Mouse (Mus musculus): ENCODE data around the gene Kidins220. TPM values are rescaled to one million over a fixed set of nuclear protein-coding genes. Genes with fewer than 3 reads are reported as not detected.

The Kidins220 gene
- 31.0 and 33.2 TPM in 2 replicates for polyA plus RNA-seq (2015; fragmentation: Nextera tagmentation; extraction: Ambion mirVana)

DNA sequence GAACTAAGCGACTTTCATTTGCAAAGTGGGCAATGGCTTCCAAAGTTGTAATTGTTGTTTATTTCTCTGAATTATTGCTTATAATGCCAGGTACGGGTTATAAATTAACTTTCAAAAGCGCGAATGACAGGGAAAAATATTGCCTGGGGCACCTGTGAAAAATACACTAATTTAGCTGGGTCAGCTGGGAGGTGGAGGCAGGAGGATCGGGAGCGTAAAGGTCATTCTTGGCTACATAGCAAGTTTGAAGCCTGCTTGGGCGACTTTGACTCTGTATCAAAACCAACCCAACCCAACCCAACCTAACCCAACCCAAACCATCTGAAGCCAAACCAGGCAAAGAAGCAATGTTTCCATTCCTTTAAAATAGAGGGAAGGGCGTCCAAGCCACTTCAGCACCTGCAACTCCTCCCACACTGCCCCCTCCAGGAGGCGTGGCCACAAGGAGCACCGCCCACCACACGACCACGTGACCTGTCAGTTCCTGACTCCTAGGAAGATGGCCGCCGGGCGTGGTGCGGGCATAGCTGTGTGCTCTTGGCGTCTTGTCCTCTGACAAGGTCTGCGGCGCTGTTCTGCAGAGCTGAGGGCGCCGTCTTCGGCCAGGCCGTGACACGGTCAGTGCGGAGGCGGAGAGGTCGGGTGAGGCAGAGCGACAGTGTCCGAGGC lies at the start of gene Kidins220:
Gene Kidins220 (plus strand): TSS at position 480 of the 669 bp plus-strand sequence.
- no peaks in the 10 kb centered on the region for H3K27me3 ChIP-seq
- 16% methylated on average over 29 of the region's 29 CpGs for WGBS
- no peaks in the 10 kb centered on the region for H3K9me3 ChIP-seq (replicated peaks)
- peak within 1 kb of the TSS; percentile 71 for H3K4me2 ChIP-seq
- peak within 1 kb of the TSS; percentile 96 for H3K27ac ChIP-seq
- peaks cover 38% of the 10 kb centered on the region for H3K4me1 ChIP-seq (replicated peaks)
- ATAC-seq (replicated peaks; ENCODE audit: insufficient number of reproducible peaks, insufficient read depth, low FRiP score, low read depth): peak; percentile 89
- no peaks in the 10 kb centered on the region for H3K36me3 ChIP-seq
- peak within 1 kb of the TSS; percentile 86 for H3K4me3 ChIP-seq
- peak within 1 kb of the TSS; percentile 79 for H3K9ac ChIP-seq

DNA sequence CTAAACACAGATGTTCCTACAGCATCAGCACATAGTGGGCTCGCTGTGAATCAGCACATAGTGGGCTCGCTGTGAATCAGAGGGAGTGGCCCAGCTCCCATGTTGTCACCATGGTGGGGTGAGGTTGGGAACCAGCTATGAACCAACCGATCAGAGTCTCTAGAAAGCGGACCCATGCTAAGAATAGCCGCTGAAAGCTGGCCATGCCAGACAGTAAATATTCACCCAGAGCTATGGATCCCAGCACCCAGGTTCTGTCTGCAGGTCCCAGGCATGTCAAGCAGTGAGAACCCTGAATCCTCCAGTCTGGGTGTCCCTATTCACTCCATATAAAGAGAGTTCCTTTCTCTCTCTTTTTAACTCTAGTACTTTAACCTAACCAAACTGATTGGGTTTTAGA lies 49.4 kb upstream of the Kidins220 start:
- no peaks in the 10 kb centered on the region for H3K36me3 ChIP-seq
- no peaks in the 10 kb centered on the region for H3K27me3 ChIP-seq
- no peak overlapping the region for H3K9ac ChIP-seq
- WGBS: 66% methylated on average over 5 of the region's 5 CpGs
- H3K4me2 ChIP-seq: no peak overlapping the region
- no peak overlapping the region for H3K4me3 ChIP-seq
- peaks cover 36% of the 10 kb centered on the region for H3K4me1 ChIP-seq (replicated peaks)
- no peak for ATAC-seq (replicated peaks; ENCODE audit: insufficient number of reproducible peaks, insufficient read depth, low FRiP score, low read depth)
- no peak overlapping the region for H3K27ac ChIP-seq
- no peaks in the 10 kb centered on the region for H3K9me3 ChIP-seq (replicated peaks)

DNA sequence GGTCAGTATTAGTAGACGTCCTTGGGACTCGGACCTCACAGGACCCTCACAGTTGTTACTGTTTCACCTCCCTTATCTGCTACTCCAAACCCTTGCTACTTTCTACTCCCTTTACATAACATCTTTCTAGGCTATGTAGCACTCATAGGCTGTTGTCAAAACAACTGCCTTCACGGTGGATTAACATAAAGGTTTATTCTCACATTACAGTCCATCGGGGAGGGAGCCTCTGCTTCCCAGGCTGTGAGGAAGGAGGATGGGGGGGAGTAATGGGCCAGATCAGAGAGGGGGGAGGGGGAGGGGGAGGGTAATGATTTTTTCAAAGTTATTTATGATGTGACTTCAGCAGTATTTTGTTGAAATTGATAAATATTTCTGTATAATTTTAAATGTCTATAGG lies 49.0 kb upstream of the Kidins220 start:
- no peaks in the 10 kb centered on the region for H3K27me3 ChIP-seq
- 47% methylated on average over 4 of the region's 4 CpGs for WGBS
- no peak overlapping the region for H3K9ac ChIP-seq
- no peak overlapping the region for H3K4me2 ChIP-seq
- ATAC-seq (replicated peaks; ENCODE audit: insufficient number of reproducible peaks, insufficient read depth, low FRiP score, low read depth): no peak
- no peak overlapping the region for H3K4me3 ChIP-seq
- H3K27ac ChIP-seq: no peak overlapping the region
- H3K9me3 ChIP-seq (replicated peaks): no peaks in the 10 kb centered on the region
- H3K4me1 ChIP-seq (replicated peaks): peaks cover 39% of the 10 kb centered on the region
- H3K36me3 ChIP-seq: no peaks in the 10 kb centered on the region

DNA sequence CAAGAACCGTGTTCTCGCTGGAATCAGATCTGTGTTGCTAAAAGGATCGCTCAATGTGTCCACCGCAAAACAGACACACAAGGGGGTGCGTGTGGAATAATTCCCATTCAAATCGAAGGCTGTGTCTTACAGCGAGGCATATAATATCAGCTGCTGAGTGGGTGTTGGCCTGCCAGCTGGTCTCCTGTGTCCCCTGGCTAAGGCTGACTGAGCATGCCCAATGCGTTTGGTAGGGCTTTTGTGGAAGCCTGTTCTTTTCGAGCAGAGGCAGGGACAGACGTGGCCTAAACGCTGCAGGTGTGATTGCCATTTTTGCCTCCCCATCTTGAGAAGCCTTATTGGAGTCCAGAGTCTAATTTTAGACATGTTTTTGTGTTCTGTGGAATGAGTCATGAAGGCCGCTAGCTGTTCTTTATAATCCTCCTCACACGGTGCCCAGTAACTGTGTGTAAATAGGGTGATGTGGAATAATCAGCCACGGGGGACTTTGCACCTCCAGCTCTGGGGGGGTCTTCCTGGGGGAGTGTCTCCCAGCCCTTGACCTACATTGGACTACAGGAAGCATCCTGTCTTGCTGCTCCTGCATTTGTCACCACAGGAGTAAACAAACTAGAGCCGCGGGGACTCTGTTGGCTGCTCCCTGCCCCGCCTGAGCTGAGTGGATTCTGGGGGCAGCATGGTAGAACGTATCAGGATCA lies 46.5 kb upstream of the Kidins220 start:
- Histone ChIP-seq H3K36me3 (no peaks in the 10 kb centered on the region), H3K4me2 (no peak overlapping the region), H3K9me3 (replicated peaks) (no peaks in the 10 kb centered on the region), H3K4me1 (replicated peaks) (peaks cover 43% of the 10 kb centered on the region), H3K9ac (no peak overlapping the region), H3K4me3 (no peak overlapping the region), H3K27ac (peak overlapping the region; percentile 62), H3K27me3 (no peaks in the 10 kb centered on the region)
- 56% methylated on average over 18 of the region's 18 CpGs for WGBS
- ATAC-seq (replicated peaks; ENCODE audit: insufficient number of reproducible peaks, insufficient read depth, low FRiP score, low read depth): peak; percentile 28; the same call in 1 of the 2 replicates

DNA sequence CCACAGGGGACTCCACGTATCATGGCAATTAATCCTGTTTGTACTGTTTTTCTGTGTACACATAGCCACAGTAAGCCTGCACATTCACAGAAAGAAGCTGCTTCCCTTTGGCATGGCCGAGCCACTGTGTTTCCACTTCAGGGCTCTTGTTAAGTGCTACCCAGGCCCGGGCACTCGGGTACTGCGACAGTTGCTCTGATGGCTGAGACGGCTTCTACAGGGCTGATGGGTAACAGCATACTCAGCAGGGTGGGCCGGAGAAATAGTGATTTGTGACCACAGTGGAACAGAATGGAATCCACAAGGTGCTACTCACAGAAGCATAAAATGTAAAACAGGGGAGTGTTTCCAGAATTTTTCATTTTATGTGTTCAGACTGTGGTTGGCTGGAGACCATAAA lies 45.7 kb upstream of the Kidins220 start:
- no peak for ATAC-seq (replicated peaks; ENCODE audit: insufficient number of reproducible peaks, insufficient read depth, low FRiP score, low read depth)
- H3K27me3 ChIP-seq: no peaks in the 10 kb centered on the region
- 67% methylated on average over 7 of the region's 7 CpGs for WGBS
- H3K9ac ChIP-seq: no peak overlapping the region
- H3K9me3 ChIP-seq (replicated peaks): no peaks in the 10 kb centered on the region
- peaks cover 44% of the 10 kb centered on the region for H3K4me1 ChIP-seq (replicated peaks)
- no peaks in the 10 kb centered on the region for H3K36me3 ChIP-seq
- no peak overlapping the region for H3K4me3 ChIP-seq
- H3K27ac ChIP-seq: no peak overlapping the region; the same call in 1 of the 2 replicates
- no peak overlapping the region for H3K4me2 ChIP-seq

DNA sequence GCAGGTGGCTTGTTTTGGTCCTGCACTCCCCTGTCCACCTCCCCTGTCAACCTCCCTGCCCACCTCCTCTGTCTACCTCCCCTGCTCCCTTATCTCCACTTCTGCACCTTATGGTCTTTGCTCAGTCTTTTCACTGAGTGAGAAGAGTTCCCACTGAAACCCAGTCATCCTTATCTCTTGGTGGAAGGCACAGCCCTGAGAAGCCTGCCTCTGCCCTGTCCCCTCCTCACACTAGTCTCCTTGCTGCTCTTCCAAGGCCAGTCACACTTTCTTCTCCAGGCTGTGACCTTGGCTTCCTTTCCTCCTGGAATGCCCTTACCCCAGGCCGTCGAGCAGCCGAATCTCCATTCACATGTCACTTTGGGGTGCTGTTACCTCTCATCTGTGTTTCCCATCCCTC lies 44.0 kb upstream of the Kidins220 start:
- Histone ChIP-seq H3K27ac (no peak overlapping the region; the same call in 1 of the 2 replicates), H3K9ac (no peak overlapping the region), H3K9me3 (replicated peaks) (no peaks in the 10 kb centered on the region), H3K27me3 (no peaks in the 10 kb centered on the region), H3K4me2 (no peak overlapping the region), H3K4me3 (no peak overlapping the region), H3K36me3 (no peaks in the 10 kb centered on the region), H3K4me1 (replicated peaks) (peaks cover 33% of the 10 kb centered on the region)
- no peak for ATAC-seq (replicated peaks; ENCODE audit: insufficient number of reproducible peaks, insufficient read depth, low FRiP score, low read depth)
- 49% methylated on average over 3 of the region's 3 CpGs for WGBS

DNA sequence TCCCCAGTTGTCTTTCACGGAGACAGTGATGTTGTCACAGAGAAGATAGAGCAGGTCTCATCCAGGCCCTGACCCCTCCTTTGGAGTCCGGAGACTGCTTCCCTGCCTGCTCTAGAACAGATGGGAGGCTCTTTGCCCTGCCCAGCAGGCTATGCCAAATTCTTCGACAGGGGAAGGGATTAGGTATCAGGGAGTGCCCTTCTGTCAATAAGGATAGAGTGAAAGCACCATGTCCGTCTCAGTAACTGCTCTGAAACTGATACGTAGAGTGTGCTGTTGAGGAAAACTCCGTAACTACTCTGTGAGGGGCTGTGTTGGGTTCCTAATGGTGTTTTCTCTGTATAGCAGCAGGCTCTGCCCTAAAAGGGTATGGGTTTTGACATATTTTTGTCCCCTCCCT lies 42.6 kb upstream of the Kidins220 start:
- no peaks in the 10 kb centered on the region for H3K36me3 ChIP-seq
- H3K27me3 ChIP-seq: no peaks in the 10 kb centered on the region
- no peak for ATAC-seq (replicated peaks; ENCODE audit: insufficient number of reproducible peaks, insufficient read depth, low FRiP score, low read depth)
- no peak overlapping the region for H3K9ac ChIP-seq
- H3K9me3 ChIP-seq (replicated peaks): no peaks in the 10 kb centered on the region
- no peak overlapping the region for H3K4me3 ChIP-seq
- 81% methylated on average over 6 of the region's 6 CpGs for WGBS
- peaks cover 33% of the 10 kb centered on the region for H3K4me1 ChIP-seq (replicated peaks)
- H3K27ac ChIP-seq: no peak overlapping the region
- H3K4me2 ChIP-seq: no peak overlapping the region

DNA sequence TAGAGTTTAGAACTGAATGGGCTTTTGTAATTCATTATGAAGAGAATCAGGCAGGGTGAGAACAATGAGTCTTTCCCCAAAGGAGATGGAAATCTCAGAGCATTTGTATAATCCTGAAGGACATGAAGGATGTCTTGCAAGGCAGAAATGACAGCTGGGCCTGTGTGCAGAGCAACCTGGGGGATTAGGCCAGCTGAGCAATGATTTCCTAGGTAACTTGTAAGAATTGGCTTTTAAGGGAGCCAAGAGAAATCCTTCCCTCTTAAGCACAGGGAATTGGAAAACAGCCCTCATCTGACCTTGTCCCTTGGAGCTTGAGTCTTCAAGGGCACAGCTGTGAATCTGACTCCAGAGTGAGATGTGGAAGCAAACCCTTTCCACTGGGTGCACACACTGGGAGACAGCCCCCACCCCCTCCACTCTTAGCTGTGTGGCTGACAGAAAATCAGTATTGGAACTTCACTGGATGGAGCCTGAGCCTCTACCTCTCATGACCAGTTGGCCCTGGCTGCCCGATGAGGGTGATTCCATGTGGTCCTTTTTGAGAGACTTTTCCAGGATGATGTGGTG lies 41.4 kb upstream of the Kidins220 start:
- Histone ChIP-seq H3K36me3 (no peaks in the 10 kb centered on the region), H3K27me3 (no peaks in the 10 kb centered on the region), H3K27ac (peak overlapping the region; percentile 51; the same call in 1 of the 2 replicates), H3K9me3 (replicated peaks) (no peaks in the 10 kb centered on the region), H3K4me3 (no peak overlapping the region), H3K4me2 (no peak overlapping the region), H3K4me1 (replicated peaks) (peaks cover 26% of the 10 kb centered on the region), H3K9ac (no peak overlapping the region)
- ATAC-seq (replicated peaks; ENCODE audit: insufficient number of reproducible peaks, insufficient read depth, low FRiP score, low read depth): no peak
- WGBS: 83% methylated on average over 1 of the region's 1 CpGs

DNA sequence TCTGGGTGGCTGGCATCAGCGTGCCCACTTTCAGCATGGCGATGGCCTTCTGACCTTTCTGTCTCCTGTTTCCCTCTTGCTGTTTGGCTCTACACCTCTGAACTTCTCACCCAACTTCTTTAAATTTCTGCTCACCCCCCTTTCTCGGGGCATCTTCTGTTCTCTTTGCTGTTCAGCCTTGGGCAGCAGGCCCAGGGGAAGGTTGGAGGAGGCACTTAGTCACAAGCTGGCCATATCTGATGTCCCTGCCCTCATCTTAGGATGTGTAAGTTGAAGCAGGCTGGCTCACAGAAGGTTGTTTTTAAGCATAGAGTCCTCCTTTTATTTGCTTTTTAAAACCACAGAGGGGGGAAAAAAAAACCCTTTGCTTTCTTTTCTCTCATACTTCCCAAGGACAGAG lies 40.7 kb upstream of the Kidins220 start:
- no peak overlapping the region for H3K4me3 ChIP-seq
- peaks cover 19% of the 10 kb centered on the region for H3K4me1 ChIP-seq (replicated peaks)
- no peak overlapping the region for H3K9ac ChIP-seq
- 74% methylated on average over 3 of the region's 3 CpGs for WGBS
- H3K27me3 ChIP-seq: no peaks in the 10 kb centered on the region
- no peaks in the 10 kb centered on the region for H3K9me3 ChIP-seq (replicated peaks)
- 0 out of 2 replicates have a peak overlapping the region, but pooled peaks have one; percentile 51 for H3K27ac ChIP-seq
- no peaks in the 10 kb centered on the region for H3K36me3 ChIP-seq
- ATAC-seq (replicated peaks; ENCODE audit: insufficient number of reproducible peaks, insufficient read depth, low FRiP score, low read depth): no peak
- H3K4me2 ChIP-seq: no peak overlapping the region

DNA sequence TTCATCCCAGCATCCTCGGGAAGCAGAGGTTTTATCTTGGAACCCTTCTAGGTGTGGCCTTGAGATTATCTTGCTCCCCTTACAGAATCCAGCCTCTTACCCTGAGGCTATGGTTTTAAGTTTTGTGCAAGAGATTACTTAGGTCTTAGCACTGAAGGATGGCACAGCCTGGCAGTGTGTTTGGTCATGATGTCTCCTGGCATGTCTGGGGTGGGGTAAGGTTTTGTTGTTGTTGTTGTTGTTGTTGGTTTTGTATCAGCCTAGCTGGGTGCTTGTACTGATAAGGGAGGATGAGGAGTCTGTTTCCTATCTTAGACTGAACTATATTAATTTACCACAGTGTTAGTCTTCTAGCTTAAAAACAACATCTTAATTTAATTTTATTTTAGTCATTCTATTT lies 38.4 kb upstream of the Kidins220 start:
- Histone ChIP-seq H3K36me3 (peaks cover 5% of the 10 kb centered on the region; the same call in 1 of the 2 replicates), H3K9me3 (replicated peaks) (no peaks in the 10 kb centered on the region), H3K4me2 (no peak overlapping the region), H3K27me3 (no peaks in the 10 kb centered on the region), H3K9ac (no peak overlapping the region), H3K4me3 (no peak overlapping the region), H3K4me1 (replicated peaks) (peaks cover 15% of the 10 kb centered on the region), H3K27ac (no peak overlapping the region)
- no peak for ATAC-seq (replicated peaks; ENCODE audit: insufficient number of reproducible peaks, insufficient read depth, low FRiP score, low read depth)
- WGBS: 17% methylated on average over 1 of the region's 1 CpGs

DNA sequence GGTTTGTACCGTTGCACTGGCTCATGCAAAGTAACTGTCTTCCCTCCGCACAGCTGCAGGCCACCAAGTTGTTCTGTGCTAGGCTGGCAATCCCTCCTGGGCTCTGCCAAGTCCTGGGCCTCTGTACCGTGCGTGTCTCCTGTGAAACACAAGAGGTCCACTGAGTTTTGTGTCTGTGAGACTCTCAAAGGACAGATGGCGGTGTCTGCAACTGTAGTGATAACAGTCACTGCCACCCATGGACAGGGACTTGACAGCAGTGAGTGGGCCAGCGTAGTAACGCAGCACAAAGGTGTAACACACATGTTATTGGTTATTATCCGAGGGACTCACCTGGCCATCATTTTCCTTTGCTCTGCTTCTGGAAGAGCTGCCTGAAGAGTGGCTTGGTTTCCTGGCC lies 35.4 kb upstream of the Kidins220 start:
- WGBS: 86% methylated on average over 8 of the region's 8 CpGs
- no peak for ATAC-seq (replicated peaks; ENCODE audit: insufficient number of reproducible peaks, insufficient read depth, low FRiP score, low read depth)
- no peak overlapping the region for H3K4me3 ChIP-seq

More for the DNA sequence above, 35.4 kb upstream of the Kidins220 start:
- H3K4me1 ChIP-seq (replicated peaks): peaks cover 6% of the 10 kb centered on the region; the same call in 1 of the 2 replicates
- no peak overlapping the region for H3K9ac ChIP-seq
- peaks cover 5% of the 10 kb centered on the region; the same call in 1 of the 2 replicates for H3K36me3 ChIP-seq
- no peaks in the 10 kb centered on the region for H3K9me3 ChIP-seq (replicated peaks)
- no peaks in the 10 kb centered on the region for H3K27me3 ChIP-seq
- no peak overlapping the region for H3K27ac ChIP-seq
- H3K4me2 ChIP-seq: no peak overlapping the region
